Mouse (Mus musculus): ENCODE data around the gene Kif26b. TPM values are rescaled to one million over a fixed set of nuclear protein-coding genes. Genes with fewer than 3 reads are reported as not detected.

Kif26b gene
- polyA plus RNA-seq, 1 experiment = not detected

GRCm38 (mm10) chr1:178637293-178637692, 108.4 kb downstream of the Kif26b start:
- no peak for TF ChIP-seq POLR2A (IDR thresholded peaks at IDR 0.05; ENCODE audit: insufficient read depth, low read depth, low read length)
- TF ChIP-seq CTCF (IDR thresholded peaks at IDR 0.05; ENCODE audit: insufficient read depth, low read depth, low read length) = no peak
- 93% methylated on average over 7 of the region's 7 CpGs for WGBS

GRCm38 (mm10) chr1:178639951-178640350, 111.0 kb downstream of the Kif26b start:
- WGBS = 92% methylated on average over 6 of the region's 6 CpGs
- TF ChIP-seq CTCF (IDR thresholded peaks at IDR 0.05; ENCODE audit: insufficient read depth, low read depth, low read length) = no peak
- TF ChIP-seq POLR2A (IDR thresholded peaks at IDR 0.05; ENCODE audit: insufficient read depth, low read depth, low read length) = no peak
- Histone ChIP-seq H3K4me1 (ENCODE audit: control insufficient read depth, insufficient read depth, low read length) (no peaks in the 10 kb centered on the region), H3K27ac (ENCODE audit: insufficient read depth, low read depth, low read length) (no peak overlapping the region), H3K4me3 (ENCODE audit: insufficient read depth, low read depth, low read length) (no peak overlapping the region)

More at GRCm38 (mm10) chr1:178637293-178637692, 108.4 kb downstream of the Kif26b start:
- Histone ChIP-seq H3K27ac (ENCODE audit: insufficient read depth, low read depth, low read length) (no peak overlapping the region), H3K4me1 (ENCODE audit: control insufficient read depth, insufficient read depth, low read length) (no peaks in the 10 kb centered on the region), H3K4me3 (ENCODE audit: insufficient read depth, low read depth, low read length) (no peak overlapping the region)

DNA sequence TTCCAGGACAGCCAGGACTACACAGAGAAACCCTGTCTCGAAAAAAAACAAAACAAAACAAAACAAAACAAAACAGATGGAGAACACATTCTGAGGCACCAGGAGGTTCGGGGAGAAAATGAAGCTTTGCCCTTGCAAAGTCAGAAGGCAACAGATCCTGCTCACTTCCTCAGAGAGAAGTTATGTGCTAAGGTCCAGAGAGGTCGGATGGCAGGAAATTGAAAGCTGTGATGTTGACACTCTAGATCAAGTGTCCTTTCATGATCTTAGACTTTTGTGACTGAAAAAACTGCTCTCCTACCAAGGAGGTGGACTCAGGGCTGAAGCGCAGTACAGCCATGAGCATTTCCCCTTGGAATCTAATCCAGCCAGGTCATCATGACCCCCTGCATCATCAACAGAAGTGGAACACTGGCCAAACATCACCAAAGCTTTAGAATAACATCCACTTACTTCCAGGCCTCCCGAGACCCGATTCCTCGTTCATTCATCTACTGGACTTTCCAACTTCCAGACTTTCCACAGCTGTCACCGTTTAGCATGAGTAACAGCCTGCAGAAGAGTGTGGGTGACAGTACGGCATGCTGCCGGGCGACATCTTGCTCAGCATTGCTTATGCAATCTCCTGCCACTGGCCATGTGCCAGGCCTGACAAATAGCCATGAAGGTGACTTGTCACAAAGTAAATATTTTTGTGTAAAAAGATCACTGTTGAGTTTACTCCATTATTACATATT, 112.0 kb downstream of the Kif26b start:
- WGBS = 85% methylated on average over 11 of the region's 11 CpGs
- no peak overlapping the region for H3K4me3 ChIP-seq (ENCODE audit: insufficient read depth, low read depth, low read length)
- no peak overlapping the region for H3K27ac ChIP-seq (ENCODE audit: insufficient read depth, low read depth, low read length)
- H3K4me1 ChIP-seq (ENCODE audit: control insufficient read depth, insufficient read depth, low read length) = no peaks in the 10 kb centered on the region
- TF ChIP-seq CTCF (IDR thresholded peaks at IDR 0.05; ENCODE audit: insufficient read depth, low read depth, low read length) (no peak), POLR2A (IDR thresholded peaks at IDR 0.05; ENCODE audit: insufficient read depth, low read depth, low read length) (no peak)

DNA sequence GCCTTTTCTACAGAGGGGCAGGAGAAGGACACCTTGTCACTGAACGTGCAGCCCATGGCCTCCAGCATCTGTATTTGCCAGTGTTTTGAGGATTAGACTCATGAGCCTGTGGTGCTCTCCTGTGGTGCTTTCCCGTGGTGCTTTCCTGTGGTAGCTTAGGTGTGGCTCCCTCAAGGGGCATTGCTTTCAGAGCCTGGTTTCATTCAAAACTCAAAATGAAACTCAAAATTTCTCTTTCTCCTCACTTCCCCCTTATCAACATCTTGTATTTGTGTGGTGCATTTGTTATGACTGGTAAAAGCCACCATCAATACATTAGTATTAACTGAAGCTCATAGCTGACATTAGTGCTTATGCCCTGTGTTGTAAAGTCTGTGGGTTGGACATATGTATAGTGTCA, 112.9 kb downstream of the Kif26b start:
- no peak for TF ChIP-seq POLR2A (IDR thresholded peaks at IDR 0.05; ENCODE audit: insufficient read depth, low read depth, low read length)
- no peaks in the 10 kb centered on the region for H3K4me1 ChIP-seq (ENCODE audit: control insufficient read depth, insufficient read depth, low read length)
- H3K4me3 ChIP-seq (ENCODE audit: insufficient read depth, low read depth, low read length) = no peak overlapping the region
- 81% methylated on average over 2 of the region's 2 CpGs for WGBS
- H3K27ac ChIP-seq (ENCODE audit: insufficient read depth, low read depth, low read length) = no peak overlapping the region

DNA sequence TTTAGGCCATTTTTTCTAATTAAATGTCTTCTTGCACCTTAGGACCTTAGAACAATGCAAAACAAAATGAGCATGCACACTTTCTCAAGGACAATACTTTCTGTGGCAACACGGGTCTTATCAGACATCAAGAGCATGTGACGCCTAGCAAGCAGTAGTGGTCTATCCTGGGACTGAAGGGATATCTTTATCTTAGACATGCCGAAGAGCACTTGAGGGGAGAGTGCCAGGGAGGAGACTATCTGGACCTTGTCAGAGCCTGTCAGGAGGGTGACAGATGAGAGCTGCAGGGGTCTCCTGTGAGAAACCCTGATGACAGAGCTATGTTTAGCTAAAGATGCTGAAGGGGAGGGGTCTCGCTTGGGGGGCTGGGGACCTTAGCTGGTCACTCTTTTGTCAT, 116.0 kb downstream of the Kif26b start:
- WGBS = 94% methylated on average over 4 of the region's 4 CpGs
- no peak overlapping the region for H3K4me3 ChIP-seq (ENCODE audit: insufficient read depth, low read depth, low read length)
- TF ChIP-seq POLR2A (IDR thresholded peaks at IDR 0.05; ENCODE audit: insufficient read depth, low read depth, low read length) (no peak), CTCF (IDR thresholded peaks at IDR 0.05; ENCODE audit: insufficient read depth, low read depth, low read length) (no peak)
- no peaks in the 10 kb centered on the region for H3K4me1 ChIP-seq (ENCODE audit: control insufficient read depth, insufficient read depth, low read length)
- no peak overlapping the region for H3K27ac ChIP-seq (ENCODE audit: insufficient read depth, low read depth, low read length)

DNA sequence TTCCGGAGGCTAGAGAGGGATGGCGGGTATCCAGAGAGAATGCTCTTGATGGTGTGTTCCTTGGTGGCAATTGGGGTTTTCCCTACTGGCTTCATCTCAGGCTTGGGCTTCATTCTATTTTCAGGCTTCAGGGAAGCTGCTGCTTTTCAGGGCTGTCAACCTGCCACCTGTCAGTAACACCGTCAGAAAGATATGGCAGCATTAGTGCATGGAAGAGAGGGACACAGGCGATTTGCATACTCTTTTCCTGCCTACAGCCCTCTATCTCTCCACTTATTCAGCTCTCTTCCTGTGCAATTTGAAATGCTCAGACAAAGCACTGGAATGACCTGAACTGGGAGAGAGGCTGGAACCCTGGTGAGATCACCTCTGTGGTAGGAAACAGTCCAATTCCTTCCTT, 117.7 kb downstream of the Kif26b start:
- WGBS = 84% methylated on average over 4 of the region's 4 CpGs
- no peak for TF ChIP-seq POLR2A (IDR thresholded peaks at IDR 0.05; ENCODE audit: insufficient read depth, low read depth, low read length)
- TF ChIP-seq CTCF (IDR thresholded peaks at IDR 0.05; ENCODE audit: insufficient read depth, low read depth, low read length) = no peak
- H3K4me3 ChIP-seq (ENCODE audit: insufficient read depth, low read depth, low read length) = no peak overlapping the region
- no peaks in the 10 kb centered on the region for H3K4me1 ChIP-seq (ENCODE audit: control insufficient read depth, insufficient read depth, low read length)
- H3K27ac ChIP-seq (ENCODE audit: insufficient read depth, low read depth, low read length) = no peak overlapping the region

- 90% methylated on average over 4 of the region's 4 CpGs for WGBS
- H3K27ac ChIP-seq (ENCODE audit: insufficient read depth, low read depth, low read length) = no peak overlapping the region
- H3K4me1 ChIP-seq (ENCODE audit: control insufficient read depth, insufficient read depth, low read length) = no peaks in the 10 kb centered on the region
- TF ChIP-seq CTCF (IDR thresholded peaks at IDR 0.05; ENCODE audit: insufficient read depth, low read depth, low read length) (no peak), POLR2A (IDR thresholded peaks at IDR 0.05; ENCODE audit: insufficient read depth, low read depth, low read length) (no peak)
- H3K4me3 ChIP-seq (ENCODE audit: insufficient read depth, low read depth, low read length) = no peak overlapping the region
These were observed 126.6 kb downstream of the Kif26b start for GRCm38 (mm10) chr1:178655525-178655924.

DNA sequence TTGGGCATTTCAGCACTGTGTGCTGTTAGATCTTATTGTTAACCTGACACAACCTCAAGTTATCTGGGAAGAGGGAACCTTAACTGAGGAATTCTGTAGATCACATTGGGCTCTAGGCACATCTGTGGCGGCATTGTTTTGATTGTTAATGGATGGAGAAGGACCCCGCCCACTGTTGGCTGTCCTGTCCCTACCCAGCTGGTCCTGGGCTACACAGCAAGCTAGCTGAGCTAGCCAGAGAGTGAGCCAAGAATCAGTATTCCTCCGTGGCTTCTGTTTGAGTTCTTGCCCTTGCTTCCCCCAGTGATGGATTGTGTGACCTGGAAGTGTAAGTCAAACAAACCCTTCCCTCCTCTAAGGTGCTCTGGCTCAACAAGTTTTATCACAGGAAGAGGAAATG, 132.1 kb downstream of the Kif26b start:
- 79% methylated on average over 3 of the region's 3 CpGs for WGBS
- H3K27ac ChIP-seq (ENCODE audit: insufficient read depth, low read depth, low read length) = no peak overlapping the region
- TF ChIP-seq CTCF (IDR thresholded peaks at IDR 0.05; ENCODE audit: insufficient read depth, low read depth, low read length) (no peak), POLR2A (IDR thresholded peaks at IDR 0.05; ENCODE audit: insufficient read depth, low read depth, low read length) (no peak)
- no peaks in the 10 kb centered on the region for H3K4me1 ChIP-seq (ENCODE audit: control insufficient read depth, insufficient read depth, low read length)
- no peak overlapping the region for H3K4me3 ChIP-seq (ENCODE audit: insufficient read depth, low read depth, low read length)

DNA sequence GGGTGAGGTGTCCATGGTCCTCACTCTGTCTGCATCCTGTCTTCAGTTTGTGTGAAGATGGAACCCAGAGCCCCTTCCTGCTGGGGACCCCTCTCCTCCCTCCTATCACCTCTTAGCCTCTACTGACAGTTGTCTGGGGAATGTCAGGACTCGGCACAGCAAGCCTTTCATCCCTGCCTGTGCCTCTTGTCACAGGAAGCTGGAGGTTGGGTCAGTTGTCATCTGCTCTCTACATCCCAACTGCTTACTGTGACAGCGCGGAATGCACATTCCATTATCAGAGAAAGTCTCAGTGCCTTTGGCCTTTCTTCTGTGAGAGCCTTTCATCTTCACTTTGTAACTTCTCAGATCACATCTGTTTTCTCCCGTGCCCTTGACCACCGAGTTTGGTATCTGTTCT, 132.6 kb downstream of the Kif26b start:
- Histone ChIP-seq H3K4me1 (ENCODE audit: control insufficient read depth, insufficient read depth, low read length) (no peaks in the 10 kb centered on the region), H3K27ac (ENCODE audit: insufficient read depth, low read depth, low read length) (no peak overlapping the region), H3K4me3 (ENCODE audit: insufficient read depth, low read depth, low read length) (no peak overlapping the region)
- no peak for TF ChIP-seq CTCF (IDR thresholded peaks at IDR 0.05; ENCODE audit: insufficient read depth, low read depth, low read length)
- no peak for TF ChIP-seq POLR2A (IDR thresholded peaks at IDR 0.05; ENCODE audit: insufficient read depth, low read depth, low read length)
- WGBS = 79% methylated on average over 5 of the region's 5 CpGs
